Mouse (Mus musculus) lung, postnatal 25 days (tissue): Measurements from ENCODE around the gene Plpp7.

ENCODE experiments used
- DNase-seq: peaks from one replicate; pipeline ENCODE4 v3.0.0; 2022; ENCODE audit warnings: low spot score

The Plpp7 gene

DNA sequence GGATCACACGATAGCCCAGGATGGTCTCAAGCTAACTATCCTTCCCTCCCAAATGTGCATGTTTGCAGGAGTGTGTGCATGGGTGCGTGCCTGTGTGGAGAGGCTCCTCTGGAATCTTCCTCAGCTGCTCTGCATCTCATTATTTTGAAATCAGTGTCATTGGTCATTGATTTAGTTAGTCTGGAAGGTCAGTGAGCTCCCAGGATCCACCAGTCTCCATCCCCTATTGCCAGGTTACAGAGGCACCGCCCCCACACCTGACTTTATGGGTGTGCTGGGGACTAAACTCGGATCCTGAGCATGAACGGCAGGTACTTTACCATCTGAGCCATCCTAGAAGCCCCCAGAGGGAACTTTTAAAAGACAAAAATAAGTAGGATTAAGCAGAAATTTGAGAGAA, 7.6 kb downstream of the Plpp7 start:
- DNase-seq: no peak

DNA sequence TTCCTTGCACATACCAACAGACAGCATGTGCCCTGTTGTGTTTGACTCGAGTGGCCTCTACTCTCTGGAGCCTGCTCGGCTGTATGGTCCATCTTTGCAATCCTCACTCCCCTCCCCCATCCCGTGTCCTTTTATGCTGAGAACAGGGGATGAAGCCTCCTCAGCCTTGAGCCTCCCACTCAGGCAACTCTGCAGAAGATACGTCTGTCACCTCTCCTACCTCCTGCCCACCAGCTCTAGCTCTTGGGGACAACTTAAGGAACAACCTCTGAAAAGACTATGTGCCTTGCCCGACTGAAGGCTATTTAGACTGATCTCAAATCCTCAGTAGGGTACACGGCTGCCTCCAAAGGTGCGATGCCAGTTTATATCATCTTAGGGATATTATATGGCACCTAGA, 8.2 kb downstream of the Plpp7 start:
- DNase-seq: no peak

DNA sequence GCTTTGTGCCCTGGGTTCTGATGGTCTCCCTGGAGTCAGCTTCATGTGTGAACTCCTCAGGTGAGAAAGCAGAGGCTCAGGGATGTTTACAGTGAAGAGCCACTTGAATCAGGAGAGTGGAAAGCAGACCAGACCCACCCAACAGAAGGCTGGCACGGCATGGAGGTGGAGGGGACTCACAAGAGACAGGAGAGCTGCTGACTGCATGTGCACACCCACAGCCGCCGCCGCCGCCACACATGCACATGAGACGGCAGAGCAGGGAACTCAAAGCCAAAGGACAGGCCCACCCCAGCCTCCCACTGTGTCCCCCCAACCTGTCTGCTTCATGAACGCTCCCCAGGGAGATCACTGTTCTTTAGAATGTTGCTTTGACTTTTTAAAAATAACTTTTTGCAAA, 8.8 kb downstream of the Plpp7 start:
- no peak for DNase-seq

DNA sequence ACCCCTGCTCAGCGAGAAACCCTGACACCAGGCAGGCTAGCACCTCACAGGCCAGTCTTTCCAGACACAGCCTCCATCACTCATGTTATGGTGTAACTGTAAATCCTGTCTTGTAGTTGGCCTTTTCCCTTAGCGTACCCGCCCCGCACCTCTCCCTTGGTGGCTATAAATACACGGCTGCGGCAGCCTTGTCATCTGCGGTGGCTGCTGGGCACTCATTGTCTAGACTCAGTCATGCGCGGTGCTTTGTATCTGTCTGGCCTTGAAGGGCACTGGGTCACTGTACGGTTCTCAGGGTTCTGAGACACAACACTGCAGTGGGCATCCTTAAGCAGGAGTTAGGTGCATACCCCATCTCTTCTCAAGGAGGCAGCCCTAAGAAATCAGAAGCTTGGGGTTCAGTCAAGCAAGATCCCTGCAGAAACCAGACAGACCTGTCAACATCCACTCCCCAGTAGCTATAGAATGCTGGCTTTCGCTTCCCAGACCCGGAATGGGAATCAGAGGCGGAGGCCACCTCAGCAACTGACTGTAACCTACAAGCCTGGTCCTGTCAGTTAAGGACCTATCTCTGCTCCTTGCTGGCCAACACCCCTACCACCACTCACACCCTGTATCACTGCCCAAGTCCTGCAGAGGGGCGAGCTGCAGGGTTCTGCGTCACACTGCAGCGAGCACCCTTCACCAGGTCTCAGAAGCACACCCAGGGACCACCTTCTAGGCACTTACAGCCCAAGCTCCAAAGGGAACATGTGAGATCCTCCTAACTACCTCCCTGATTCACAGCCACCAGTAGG, 10.0 kb downstream of the Plpp7 start:
- no peak for DNase-seq

DNA sequence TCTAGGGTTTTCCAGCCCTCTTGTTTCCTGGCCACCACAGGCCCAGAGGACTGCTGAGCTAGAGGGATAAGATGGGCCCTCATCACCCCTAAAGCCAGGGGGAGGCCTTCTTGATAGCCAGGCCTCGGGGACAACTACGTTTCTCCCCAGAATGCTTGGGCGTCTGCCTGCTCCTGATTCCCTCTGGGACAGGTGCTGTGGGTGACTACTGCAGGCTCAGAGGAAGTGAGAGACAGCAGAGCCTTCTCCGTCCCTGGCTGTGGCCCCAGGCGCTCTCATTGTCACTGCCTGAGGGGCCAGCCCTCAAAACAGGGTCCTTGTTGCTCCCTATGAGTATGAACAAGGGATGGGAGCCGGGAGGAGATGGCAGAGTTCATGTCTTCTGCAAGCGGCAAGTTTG, 10.6 kb downstream of the Plpp7 start:
- DNase-seq: no peak

DNA sequence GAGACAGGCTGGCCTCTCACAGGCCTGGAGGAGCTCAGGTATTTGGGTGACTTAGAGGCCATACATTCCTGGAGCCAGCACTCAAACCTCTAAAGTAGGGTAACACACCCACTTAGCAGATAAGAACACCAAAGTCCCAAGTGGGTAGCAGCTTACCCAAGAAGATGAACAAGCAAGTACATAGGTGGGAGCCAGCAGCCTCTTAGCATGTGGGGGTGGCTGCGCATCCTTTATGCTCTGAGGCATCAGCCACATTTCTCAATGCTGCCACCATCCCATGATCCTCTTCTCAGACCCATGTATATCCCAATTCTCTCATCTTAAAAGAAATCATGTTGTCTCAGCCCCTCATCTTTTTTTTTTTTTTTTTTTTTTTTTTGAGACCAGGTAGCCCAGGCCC, 15.9 kb downstream of the Plpp7 start:
- no peak for DNase-seq

DNA sequence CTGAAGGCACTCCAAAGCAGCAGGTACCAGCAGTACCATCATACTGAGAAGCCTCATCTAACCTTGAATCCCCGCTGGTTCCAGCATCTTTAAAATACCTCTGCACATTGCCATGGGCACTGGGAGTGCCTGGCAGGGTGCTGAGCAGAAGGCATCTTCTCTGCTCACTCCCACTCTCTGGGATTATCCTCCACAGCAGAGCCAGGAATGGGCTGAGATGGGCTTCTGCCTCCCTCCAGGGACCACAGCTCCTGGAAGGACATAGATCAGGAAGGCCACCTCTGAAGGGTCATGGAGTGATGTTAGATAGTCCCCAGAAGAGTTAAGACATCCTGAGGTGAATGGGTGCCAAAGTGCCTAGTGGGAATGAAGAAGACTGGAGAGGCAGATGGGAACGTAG, 17.2 kb downstream of the Plpp7 start:
- no peak for DNase-seq

DNA sequence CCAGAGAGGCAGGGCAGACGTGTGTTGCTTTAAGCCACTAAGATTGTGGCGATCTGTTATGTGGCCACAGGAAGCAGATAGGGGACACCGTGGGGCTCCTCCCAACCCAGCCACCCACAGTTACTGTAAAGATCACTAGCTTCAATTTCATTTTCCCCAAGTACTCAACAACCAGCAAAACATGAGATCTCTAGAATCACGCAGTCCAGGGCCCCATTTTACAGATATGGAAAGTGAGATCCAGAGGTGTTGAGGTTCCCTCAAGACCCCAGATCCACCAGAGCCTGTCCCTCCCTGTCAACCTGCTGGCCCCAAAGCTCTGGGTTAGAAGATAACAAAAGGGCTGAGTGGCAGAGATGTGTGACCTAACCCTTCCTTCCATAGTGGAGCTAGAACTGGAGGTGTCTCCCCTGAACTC, 20.5 kb downstream of the Plpp7 start:
- DNase-seq: no peak

DNA sequence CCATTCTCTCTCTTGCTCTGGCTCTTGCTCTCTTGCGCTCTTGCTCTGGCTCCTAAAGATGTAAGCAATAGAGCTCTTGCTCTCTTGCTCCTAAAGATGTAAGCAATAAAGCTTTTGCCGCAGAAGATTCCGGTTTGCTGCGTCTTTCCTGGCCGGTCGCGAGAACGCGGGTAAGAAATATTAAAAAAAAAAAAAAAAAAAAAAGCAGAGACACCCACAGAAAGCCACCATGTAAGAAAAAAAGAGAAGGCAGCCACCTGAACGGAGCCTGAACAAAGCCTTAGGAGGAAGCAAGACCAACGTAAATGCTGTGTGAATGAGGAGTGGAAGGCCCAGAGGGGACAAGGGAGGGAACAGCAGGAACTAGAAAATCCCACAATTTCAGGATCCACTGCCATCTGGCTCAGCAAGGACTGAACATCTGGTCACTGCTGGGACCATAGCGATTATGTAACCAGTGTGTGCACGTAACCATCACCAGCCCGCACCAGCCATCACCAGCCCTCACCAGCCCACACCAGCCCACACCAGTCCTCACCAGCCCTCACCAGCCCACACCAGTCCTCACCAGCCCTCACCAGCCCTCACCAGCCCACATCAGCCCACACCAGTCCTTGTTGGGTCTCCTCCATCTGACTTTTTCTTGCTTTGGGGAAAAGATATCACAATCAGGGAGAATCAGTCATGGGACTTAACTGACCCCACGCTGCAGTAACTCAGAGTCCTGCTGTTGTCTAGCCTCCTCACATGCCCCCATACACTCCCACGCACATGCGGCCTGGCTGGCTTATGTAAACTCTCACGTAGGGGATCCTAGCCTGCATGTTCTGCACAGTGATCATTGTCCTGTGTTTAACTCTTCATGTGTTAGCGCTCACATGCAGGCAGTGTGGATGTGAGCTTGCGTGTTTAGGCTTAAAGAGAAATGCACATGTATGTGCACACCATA, 24.7 kb downstream of the Plpp7 start:
- DNase-seq: no peak

DNA sequence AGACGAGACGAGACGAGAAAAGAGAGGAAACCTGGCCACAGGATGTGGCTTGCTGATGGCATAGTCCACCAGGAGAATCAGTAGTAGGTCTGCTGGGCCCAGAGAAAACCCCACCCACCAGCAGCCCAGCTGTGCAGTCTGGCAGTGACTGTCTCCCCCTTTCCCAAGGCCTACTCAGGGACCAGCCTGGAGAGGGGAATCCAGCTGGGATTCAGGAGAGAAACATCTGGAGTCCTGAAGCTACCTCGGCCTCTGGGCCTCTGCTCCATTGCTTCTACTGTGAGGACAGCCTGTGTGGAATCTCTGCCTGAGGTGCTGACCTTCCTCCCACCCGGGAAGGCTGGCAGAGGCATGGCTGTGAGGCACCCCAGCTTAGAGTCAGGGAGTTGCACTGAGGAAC, 25.8 kb downstream of the Plpp7 start:
- DNase-seq: no peak

DNA sequence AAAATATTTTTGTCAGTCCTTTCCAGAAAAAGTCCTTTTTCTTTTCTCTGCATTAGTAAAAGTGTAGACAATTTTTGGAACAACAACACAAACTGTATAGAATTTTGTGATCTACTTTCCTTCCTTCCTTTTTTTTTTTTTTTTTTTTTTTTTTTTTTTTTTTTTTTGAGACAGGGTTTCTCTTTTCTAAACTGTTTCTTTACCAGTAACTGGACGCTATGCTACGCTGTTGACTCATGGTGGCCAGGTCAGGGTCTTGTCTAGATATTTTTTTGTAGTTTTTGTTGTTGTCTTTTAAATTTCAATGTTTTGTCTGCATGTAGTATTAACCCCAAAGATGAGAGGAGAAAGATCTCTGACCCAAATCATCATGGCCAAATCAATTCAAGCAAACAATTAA, 26.5 kb downstream of the Plpp7 start:
- no peak for DNase-seq

DNA sequence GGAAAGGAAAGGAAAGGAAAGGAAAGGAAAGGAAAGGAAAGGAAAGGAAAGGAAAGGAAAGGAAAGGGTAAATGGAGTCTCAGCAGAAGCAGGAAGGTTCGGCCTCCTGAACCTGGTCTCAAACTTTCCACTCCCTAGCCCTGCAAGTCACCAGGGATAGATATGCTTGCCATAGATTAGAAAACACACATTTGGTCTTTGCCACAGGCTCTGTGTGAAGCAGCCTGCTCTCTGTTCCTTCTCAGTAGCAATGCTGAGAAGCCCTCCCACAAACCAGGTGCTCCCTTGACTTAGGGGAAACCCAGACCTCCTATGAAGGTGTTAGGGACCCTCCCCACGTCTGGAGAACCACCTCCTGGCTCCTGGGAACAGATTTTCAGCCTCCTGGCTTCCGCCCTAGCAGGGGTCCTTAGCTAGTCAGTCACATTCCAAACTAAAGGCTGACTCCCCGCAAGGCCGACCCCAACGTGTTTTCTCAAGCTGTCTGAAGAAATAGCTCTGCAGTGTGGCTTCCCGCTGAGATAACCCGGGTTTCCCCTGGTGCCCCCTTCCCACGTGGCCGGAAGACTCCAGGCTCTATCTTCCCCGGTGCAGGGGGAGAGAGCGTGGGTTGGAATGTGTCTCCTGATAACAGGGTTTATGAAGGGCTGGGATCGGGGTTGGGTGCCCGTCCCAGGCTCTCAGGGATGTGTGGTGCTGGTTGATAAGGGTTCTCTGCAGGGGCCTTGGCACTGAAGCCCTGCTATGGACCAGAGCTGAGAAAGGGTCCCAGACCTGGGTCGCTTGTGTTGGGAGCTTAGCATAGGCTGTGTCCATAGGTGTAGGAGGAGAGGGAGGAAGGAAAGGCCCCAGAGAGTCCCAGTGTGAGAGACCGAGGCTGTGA, 32.6 kb downstream of the Plpp7 start:
- DNase-seq: no peak

DNA sequence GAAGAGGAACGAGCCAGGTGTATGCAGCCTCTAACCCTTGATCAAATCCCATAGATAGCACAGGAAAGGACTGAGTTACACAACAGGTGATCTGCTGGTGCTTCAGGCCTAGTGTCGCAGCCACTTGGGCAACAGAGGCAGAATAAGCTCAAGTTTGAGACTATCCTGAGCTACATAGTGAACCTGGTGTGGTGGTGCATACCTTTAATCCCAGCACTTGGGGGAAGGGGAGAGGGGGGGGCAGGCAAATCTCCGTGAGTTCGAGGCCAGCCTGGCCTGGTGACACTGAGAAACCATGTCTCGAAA, 33.2 kb downstream of the Plpp7 start:
- DNase-seq: no peak

DNA sequence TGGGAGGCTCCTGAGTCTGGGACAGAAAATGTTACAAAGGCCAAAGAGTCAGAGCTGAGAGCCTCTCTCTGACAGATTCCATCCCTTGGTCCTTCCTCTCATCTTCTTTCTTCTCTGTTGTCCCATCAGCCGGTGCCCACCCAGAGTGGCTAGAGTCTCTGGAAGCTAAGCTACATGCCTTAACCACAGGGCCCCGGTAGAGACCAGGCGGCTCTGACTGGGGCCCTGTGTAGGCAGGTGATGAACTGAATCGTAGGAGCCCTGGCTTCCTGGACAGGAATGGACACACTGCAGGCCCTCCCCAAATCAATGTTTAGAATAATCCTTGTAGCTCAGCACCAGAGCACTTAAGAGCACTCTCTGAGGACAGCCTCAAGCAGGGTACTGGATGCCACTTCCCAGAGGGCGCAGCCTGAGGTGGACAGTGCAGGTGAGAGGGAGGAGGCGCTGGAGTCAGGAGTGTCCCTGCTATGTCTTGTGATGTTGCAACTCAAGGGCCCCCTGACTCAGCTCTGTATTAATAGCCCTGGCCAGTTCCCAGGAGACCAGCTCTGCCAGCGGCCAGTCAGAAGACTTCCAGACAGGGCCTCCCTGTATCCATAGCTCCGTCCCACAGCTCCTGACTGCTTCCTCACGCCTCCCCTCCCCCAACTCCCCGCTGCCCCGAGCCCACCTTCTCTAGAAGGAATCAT, 34.2 kb downstream of the Plpp7 start:
- no peak for DNase-seq

DNA sequence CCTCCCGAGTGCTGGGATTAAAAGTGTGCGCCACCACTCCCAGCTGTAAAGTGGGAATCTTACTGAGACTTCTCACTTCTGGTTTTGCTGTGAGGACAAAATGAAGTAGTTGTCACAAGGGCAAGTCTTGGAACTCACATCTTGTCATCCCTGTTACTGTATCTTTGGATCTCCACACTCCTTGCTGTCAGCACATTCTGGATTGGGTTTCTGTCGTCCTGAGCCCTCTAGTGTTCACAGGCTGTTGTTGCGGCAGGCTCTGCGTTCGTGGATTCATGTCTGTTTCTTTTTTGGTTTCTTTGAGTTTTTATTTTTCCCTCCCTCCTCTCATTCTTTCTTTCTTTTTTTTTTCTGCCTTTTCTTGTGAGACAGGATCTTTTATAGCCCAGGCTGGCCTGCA, 35.1 kb downstream of the Plpp7 start:
- peak; percentile 61 for DNase-seq

DNA sequence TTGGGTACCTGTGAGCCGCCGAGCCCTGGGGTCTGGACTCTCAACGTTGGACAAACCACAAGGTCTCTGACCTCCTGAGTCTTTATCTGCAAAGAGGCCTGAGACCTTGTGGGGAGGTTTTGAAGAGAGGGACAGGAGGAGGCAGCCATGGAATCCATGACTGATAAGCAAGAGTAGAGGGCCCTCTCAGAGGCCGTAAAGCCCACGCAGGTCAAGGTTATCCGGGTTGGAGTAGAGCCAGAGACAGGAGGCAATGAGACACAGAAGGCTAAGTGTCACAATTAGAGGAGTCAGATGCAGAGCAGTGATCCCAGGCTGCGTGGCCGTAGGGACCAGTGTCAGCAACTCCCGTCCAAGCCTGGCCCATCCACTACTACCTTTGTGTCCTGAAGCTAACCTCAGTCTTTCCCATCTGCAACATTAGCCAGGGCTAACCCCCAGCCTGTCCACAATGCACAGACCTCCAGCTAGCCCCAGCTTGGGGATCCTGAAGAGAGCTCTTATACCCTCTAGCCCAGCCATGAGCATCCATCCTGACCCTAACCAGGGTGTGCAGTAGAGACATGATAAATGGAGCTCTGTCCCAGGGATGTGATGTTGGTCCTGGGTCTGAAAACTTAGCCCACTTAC, 36.0 kb downstream of the Plpp7 start:
- no peak for DNase-seq

DNA sequence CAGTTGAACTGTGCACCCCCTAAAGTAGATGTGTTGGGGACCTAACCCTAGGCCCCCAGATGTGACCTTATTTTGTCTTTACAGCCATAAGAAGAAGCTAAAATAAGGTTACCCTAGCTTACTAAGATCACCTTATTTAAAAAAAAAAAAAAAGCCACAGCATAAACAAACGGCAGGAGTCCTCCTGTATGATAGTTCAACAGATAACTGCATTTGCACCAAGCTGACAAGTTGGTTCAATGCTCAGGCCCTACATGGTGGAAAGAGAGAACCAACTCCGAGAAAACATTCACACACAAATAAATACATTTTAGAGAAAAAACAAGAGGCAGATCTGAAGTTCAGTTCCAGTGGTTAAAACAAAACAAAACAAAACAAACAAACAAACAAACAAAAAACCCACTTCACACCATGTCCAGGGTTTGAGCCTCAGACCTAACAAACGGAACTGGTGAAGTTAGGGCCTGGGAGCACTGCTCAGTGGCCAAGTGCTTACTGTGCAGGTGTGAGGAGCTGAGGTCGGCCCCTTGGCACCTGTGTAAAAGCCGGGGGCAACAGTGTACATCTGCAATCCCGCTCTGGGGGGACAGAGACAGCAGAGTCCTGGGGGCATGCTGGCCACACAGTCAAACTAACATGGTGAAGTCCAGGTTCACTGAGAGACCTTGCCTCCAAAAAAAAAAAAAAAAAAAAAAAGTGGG, 36.7 kb downstream of the Plpp7 start:
- DNase-seq: no peak

DNA sequence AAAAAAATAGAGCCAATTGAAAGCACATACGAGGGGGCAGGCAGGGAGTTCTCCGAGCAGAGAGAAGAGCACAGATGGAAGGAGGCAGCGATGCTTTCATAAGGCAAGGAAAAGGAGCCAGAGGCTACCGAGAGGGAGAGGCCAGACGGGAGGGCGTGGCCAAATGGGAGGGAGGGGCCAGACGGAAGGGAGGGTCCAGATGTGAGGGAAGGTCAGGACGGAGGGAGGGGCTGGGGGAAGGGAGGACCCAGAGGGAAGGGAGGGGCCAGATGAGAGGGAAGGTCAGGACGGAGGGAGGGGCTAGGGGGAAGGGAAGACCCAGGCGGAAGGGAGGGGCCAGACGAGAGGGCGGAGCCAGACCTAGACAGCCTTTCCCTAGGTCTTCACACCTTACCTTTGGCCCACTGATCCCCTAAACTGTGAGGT, 37.3 kb downstream of the Plpp7 start:
- peak; percentile 63 for DNase-seq

DNA sequence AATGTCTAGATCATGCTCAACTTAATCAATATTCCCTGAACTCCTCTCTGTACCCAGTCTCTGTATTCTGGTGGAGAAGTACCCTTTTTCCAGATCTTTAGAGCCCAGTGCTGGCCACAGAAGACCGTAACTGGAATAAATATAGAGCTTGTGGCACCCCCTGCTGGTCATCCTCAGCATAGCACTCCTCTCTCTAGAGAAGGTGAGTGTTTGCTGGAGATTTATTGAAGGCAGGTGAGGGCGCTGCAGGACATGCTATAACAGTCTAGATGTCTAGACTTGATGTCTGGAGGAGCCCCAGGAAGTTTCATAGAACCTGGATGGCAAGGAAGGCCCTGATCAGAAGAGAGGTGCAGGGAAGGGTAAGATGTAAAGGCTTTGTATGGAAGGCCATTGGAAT, 38.7 kb downstream of the Plpp7 start:
- DNase-seq: peak; percentile 89

DNA sequence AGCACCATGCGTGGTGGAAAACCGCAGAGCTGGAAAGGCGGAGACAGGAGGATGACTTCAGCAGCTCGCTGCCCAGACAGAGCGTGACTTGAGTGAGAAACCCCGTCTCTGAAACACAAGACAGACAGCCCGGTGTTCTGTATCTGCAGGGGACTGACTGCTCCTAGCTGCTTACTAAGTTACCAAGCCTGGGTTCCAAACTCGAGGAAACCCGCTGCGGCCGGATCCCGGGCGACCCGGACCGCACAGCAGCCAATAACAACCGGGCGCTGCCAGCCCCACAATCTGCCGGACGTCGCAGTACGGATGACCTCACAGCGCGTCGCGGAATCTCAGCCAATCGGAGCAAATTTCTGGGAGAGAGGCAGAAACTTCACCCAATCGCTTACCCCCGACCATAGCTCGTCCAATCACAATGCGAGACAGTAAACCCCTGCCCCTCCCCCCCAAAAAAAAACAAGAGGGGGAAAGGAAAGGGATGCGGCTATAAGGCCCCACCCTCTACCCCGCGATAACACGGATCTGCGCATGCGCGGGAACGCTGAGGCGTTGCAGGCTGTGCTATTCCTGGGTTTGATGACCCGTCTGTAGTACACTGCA, 42.4 kb downstream of the Plpp7 start:
- peak; percentile 99 for DNase-seq
